Mouse (Mus musculus) large intestine, adult 2 months (tissue): Measurements from ENCODE around the gene Atp5d. TPM values are rescaled to one million over a fixed set of nuclear protein-coding genes. Genes with fewer than 3 reads are reported as not detected.

Source experiments
- DNase-seq: peaks from one replicate; pipeline ENCODE4 v3.0.0-alpha.2; 2012; ENCODE audit warnings: low read depth, low spot score
- WGBS: fragments of 180-500 bp; shearing (Covaris S2); methylation state at CpG from one replicate; pipeline ENCODE4 v1.1.7; 2018; 5-methylcytosine and 5-hydroxymethylcytosine counted together
- polyA plus RNA-seq: library from polyadenylated mRNA; depleted of rRNA; stranded (reverse); fragments of >200 nt; gene quantifications from 2 replicates; pipeline ENCODE4 v1.2.3, GENCODE M21; 2012

Atp5d gene
- polyA plus RNA-seq, 1 experiment, result 1,215 TPM

- DNase-seq, result no peak
- 1% methylated on average over 27 of the region's 27 CpGs for WGBS
These were observed 21.9 kb upstream of the Atp5d start for GRCm38 (mm10) chr10:80116563-80116926.

DNA sequence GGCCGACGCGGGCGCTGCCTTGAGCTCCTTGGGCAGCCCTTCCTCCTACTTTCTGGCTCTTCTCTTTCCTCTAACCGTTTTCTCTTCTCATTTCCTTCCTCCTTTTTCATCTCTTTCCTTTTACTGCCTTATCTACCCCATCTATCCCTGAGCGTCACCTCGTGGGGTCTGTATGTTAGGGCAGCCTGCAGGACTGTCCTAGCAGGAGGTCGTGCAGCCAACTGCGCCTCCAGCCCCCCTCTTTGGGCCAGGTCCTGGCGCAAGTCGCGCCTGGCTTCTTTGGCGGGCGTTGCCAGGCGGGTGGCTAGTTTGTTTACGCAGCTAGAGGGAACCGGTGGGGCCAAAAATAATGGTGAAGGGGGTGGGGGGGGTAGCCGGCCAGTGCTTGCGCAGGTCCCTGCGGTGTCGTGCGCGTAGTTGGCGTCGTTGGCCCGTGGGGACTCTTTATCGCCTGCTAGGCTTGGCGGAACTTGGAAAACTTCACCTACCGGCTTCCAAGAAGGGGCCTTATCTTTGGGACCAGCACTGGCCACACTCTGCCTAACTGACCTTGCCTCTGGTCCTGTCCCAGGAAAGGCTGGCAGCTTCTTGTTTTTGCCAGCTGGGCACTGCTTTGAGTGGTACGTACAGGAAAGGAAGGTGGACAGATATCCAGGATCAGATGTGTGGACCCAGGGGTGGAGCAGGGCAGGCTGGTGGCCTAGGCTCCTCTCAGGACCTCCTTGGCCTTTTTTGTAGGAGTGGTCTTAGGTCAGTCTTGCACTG, 21.3 kb upstream of the Atp5d start:
- under 1% methylated on average over 30 of the region's 30 CpGs for WGBS

DNA sequence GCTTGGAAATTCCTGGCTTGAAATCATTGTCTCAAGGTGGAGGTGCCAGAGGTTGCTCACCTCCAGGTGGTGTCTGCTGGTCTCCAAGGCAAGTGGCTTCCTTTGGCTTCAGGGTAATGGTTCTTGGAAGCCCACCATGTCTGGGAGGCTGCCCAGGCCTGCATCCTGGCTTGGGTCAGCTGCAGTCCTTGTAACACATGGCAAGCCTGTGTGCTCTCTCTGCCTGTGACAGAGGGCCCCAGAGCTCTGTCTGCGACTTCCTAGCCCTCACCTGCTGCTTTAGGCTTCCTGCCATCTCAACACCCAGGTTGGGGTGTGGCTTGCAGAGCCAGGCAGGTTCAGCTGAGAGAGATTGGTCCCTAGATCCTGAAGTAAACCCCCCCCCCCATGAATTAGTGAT, 20.7 kb upstream of the Atp5d start:
- no peak for DNase-seq
- 10% methylated on average over 1 of the region's 1 CpGs for whole genome bisulfite sequencing

More for the DNA sequence above, 21.3 kb upstream of the Atp5d start:
- DNase-seq, result no peak

DNA sequence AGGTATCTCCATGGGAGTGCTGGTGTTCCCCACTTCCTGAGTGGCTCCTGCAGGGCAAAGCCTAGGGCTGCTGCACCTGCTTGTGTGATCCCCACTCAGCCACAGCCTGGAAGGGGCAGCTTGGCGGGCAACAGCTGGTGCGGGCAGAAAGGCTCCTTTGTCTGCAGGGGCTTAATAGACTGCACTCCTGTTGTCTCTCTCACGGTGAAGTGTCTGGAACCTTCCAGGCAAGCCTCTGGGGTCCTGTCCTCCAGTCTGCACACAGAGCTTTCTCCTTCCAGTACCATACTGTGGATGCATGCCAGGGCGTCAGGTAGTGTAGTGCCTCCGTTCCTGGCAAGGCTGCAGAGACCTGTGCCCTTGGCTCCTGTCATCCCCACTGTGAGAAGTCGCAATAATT, 19.9 kb upstream of the Atp5d start:
- WGBS, result 71% methylated on average over 6 of the region's 6 CpGs
- DNase-seq, result no peak

- DNase-seq, result no peak
- 23% methylated on average over 2 of the region's 2 CpGs for WGBS
These were observed 18.3 kb upstream of the Atp5d start for GRCm38 (mm10) chr10:80120146-80120545.

DNA sequence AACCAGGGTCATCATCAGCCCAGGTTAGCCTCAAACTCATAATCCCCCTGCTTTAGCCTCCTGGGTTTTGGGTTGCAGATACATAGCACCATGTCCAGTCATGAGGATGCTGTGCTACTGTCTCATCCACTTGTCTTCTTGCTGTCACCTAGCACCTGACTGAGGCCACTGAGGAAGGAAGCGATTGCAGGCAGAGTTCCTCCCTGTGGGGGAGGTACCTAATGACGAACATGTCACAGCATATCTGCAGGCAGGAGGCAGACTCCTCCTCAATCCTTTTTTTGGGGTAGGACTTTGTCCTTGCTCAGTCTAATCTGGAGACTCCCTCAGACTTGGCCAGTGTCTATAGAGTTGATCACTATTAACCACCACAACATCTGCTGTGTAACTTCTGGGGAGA, 16.8 kb upstream of the Atp5d start:
- DNase-seq, result no peak
- 76% methylated on average over 2 of the region's 2 CpGs for WGBS

DNA sequence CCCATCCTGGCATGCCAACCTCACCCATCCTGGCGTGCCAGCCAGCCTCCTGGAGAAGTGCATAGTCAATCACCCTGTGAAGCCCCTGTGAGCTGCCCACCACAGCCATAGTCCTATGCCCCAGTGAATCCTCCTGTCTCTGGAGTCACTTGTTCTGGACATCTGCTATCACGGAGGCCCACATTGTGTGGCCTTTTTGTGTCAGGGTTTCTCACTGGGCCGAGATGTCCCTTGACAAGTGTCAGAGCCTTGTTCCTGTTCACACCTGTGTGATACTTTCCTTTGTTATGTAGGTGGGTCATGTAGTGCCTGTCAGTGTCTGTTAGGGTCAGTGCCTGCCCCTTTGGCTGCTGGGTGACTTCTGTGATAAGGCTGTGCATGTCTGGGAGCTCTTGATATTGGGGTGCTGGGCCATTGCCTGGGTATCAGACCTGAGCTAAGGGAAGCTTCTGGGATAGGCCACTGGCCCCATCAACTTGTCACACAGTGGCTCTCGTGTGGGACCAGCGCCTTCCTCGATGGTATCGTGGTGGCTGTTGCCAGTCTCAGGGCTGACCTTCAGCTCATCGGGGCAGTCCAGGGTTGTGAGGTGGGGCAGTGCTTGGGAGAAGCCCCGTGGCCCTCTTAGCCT, 14.4 kb upstream of the Atp5d start:
- WGBS, result 87% methylated on average over 9 of the region's 9 CpGs
- no peak for DNase-seq

DNA sequence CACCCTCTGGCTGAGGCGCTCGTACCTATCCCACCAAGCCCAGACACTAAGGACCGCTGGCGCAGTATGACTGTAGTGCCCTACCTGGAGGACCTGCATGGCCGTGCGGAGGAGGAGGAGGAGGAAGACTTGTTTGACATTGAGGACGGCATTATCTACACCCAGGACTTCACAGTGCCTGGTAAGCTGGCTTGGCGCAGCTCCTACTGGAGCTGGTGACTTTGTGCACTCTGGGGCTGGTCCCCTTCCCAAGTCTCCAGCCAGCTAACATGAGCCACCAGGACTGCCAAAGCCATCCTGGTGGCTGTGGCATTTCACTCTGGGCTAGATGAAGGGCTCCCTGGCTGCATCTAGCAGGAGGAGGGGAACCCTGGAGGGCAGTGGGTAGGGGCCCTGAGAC, 10.5 kb upstream of the Atp5d start:
- WGBS, result 95% methylated on average over 8 of the region's 8 CpGs
- DNase-seq, result no peak

GRCm38 (mm10) chr10:80129846-80130245, 8.6 kb upstream of the Atp5d start:
- DNase-seq, result no peak
- 34% methylated on average over 9 of the region's 9 CpGs for WGBS

- DNase-seq, result no peak
These were observed 7.9 kb upstream of the Atp5d start for GRCm38 (mm10) chr10:80130403-80131031.

DNA sequence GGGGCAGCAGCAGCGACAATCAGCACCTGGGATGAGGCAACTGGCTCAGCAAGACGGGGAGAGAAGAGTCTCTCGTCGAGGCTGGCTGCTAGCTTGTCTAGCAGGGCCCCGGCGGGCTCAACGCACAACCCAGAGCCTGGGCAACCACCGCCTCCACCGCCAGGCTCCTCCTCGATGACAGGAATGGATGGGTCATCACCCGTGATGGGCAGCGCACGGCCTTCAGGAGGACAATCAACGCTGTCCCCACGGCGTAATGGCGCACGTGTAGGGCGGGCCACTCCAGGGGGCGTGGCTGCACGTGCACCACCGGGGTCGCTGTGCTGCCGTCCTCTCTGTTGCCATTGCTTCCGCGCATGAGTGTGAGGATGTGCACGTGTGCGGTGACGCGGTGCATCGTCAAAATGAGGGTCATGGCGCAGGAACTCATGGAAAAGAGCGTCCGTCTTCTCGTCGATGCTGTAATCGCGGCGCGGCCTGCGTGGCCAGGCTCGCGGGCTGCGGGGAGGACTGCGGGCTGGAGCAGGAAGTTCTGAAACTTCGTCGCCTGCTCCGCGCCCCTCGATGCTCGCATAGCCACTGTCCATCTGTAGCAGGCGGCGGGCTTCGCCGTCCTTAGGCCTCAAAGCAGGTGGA, 7.0 kb upstream of the Atp5d start:
- no peak for DNase-seq
- 73% methylated on average over 55 of the region's 55 CpGs for WGBS

More at GRCm38 (mm10) chr10:80130403-80131031, 7.9 kb upstream of the Atp5d start:
- 34% methylated on average over 18 of the region's 18 CpGs for WGBS

DNA sequence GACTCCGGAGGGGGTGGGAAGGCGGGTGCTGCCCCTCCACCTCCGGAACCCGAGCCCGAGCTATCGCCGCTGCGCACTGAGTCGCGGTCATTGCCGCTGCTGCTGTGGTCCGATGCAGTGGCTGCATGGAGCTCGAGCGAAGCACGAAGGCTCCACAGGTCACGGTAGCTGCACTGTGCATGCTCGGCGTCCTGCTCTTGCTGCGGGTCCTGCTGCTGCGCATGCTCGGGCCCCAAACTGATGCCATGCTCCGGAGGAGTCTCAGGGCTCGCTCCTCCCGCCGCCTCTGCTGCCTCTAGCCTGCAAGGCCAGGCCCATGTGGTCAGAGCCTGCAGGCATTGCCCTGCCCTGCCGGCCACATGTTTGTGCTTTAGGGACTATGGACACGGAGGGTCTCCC, 6.5 kb upstream of the Atp5d start:
- DNase-seq, result no peak
- 87% methylated on average over 27 of the region's 27 CpGs for WGBS

- 60% methylated on average over 8 of the region's 8 CpGs for WGBS
- no peak for DNase-seq
These were observed 5.1 kb upstream of the Atp5d start for GRCm38 (mm10) chr10:80133226-80133849.

DNA sequence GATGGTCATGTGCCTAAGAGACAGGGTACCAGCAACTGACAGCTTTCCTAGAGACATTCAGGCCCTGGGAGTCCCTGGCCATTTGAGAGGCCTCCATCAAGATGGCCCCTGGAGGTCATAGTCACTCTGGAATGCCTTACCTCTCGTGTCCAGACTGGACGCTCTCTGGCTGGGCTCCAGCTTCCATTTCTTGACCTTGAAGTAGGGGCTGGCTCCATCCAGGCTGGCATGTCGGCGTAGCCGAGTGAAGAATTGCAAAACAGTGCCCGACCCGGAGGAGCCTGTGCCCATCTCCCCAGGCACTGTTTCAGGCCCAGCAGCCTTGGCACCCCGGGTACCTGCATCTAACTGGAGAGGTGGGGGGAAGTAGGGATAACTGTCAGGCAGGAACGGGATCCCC, 4.0 kb upstream of the Atp5d start:
- no peak for DNase-seq
- WGBS, result 83% methylated on average over 9 of the region's 9 CpGs

DNA sequence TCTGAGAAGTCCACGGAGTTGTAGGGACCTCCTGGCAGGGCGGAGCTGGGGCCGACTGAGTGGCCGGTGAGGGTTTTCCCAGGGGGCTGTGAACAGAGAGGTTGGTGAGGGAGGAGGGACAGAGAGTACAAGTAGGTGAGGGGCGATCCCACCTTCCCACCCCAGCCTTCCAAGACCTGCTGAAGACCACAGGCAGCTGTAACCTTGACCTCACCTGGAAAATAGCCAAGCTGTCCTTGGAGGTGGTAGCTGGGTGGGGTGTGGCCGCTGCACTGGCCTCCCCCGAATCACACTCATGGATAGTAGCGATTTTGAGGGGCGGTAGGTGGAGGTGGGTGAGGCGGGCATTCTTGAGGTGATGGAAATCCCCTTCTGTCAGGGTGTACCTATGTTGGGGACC, 3.3 kb upstream of the Atp5d start:
- DNase-seq, result no peak
- 82% methylated on average over 10 of the region's 10 CpGs for WGBS

DNA sequence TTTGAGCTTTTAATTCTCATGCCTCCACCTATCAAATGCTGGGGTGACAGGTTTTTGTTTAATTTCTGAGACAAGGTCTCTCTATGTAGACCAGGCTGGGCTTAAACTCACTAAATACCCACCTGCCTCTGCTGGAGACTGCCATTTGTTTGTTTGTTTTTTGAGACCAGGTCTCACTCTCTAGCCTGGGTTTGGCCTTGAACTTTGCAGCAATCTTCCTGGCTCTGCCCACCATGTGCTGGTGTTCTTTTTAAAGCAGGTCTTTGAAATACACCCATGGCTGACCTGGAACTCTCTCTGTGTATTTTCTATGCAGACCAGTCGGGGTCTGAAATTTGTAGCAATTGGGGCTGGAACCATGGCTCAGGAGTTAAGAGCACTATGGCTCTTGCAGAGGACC, 2.8 kb upstream of the Atp5d start:
- no peak for DNase-seq
- 97% methylated on average over 1 of the region's 1 CpGs for WGBS

DNA sequence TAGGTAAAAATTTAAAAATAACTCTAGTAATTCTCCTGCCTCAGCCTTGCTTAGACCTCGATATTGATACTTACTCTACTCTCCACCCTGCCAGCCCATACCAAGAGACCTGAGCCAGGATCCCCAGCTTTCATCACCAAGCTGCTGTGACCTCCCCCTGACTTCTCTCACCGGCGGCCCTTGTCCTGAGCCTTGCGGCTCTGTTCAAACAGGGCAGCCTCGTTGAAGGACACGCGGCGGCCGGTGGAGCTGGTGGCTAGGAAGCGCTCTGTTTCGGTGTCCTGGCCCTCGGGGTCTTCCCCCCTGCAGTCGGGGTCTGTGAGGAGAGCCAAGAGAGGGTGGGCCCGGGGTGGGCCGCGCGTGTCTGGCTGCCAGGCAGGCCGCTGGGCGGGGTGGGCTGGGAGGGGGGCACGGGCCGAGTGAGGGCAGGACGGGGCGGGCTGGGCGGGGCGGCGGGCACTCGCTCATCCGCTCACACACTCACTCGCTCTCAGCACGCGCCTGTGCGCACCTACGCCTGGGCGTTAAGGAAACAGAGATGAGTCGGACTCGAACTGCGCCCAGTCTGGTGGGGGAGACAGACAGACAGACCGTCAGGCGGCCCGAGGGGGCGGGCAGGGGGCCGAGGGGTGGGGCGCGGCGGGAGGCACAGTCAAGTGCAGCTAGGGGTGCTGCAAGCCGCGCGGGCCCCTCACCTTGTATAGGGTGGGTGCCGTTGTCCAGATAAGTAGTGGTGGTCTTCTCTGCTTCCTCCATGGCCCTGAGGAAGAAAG, 2.1 kb upstream of the Atp5d start:
- 34% methylated on average over 49 of the region's 49 CpGs for WGBS
- no peak for DNase-seq

DNA sequence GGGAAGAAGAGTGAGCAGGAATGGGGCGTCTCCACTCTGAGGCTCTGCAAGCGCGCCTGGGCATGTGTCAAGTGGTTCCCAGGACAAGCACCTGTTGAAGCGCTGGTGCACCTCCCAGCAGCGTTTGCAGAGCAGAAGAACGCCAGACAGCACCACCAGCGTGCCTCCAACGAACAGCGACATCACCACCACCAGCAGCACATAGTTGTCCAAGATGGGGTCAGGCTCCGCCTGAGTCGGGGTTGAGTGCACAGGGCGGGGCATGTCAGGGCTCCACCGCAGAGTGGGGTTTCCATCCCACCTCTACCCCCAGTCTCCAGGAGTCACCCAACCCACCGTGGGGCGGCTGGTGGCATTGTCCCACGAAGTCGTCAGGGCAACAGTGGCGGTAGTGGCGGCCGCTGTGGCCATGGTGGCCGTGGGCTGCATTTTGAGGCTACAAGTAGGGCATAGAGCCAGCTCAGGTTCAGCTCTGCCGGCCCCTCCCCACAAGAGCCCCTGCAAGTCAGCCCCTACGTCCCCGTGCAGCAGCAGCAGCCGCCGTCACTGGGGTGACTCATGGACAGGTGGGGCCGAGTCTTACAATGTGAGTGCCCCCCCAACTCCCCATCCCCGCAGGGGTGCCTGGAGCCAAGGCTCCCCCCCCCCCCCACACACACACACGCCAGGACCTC, 1.3 kb upstream of the Atp5d start:
- DNase-seq, result no peak
- 12% methylated on average over 29 of the region's 29 CpGs for WGBS
